Mouse (Mus musculus) limb, embryonic 15.5 days (tissue): ENCODE measurements at regions not wholly inside any gene's neighbourhood (a gene's known extent, or its start where the extent isn't known, plus 50 kb on each side); places are given as distances from the start of the nearest gene placed in this dataset.

Experiments
- ATAC-seq: fragments of 200-750 bp; cut with Nextera tagmentation; 2 replicates; pipeline ENCODE4 v1.8.0; 2017; ENCODE audit warnings: low read depth, moderate TSS enrichment; ENCODE audit not compliant: insufficient number of reproducible peaks, low FRiP score, low TSS enrichment
- H3K27ac ChIP-seq: fragments of 300-500 bp; sonication (generic); 2 replicates; pipeline ENCODE4 v1.5.1; 2015; ENCODE audit warnings: moderate library complexity, mild to moderate bottlenecking, inconsistent platforms
- H3K27me3 ChIP-seq: fragments of 300-500 bp; sonication (generic); 2 replicates; pipeline ENCODE4 v1.6.1; 2015; ENCODE audit warnings: inconsistent platforms
- H3K36me3 ChIP-seq: fragments of 300-500 bp; sonication (generic); 2 replicates; pipeline ENCODE4 v1.6.1; 2015; ENCODE audit warnings: inconsistent platforms
- H3K4me1 ChIP-seq: fragments of 300-500 bp; sonication (generic); 2 replicates; pipeline ENCODE4 v1.6.1; 2015; ENCODE audit warnings: inconsistent platforms
- H3K4me2 ChIP-seq: fragments of 300-500 bp; sonication (generic); 2 replicates; pipeline ENCODE4 v1.6.1; 2015; ENCODE audit warnings: mild to moderate bottlenecking, inconsistent platforms
- H3K4me3 ChIP-seq: fragments of 300-500 bp; sonication (generic); 2 replicates; pipeline ENCODE4 v1.5.1; 2015; ENCODE audit warnings: mild to moderate bottlenecking, inconsistent platforms
- H3K9ac ChIP-seq: fragments of 300-500 bp; sonication (generic); 2 replicates; pipeline ENCODE4 v1.6.1; 2015; ENCODE audit warnings: inconsistent platforms
- H3K9me3 ChIP-seq: fragments of 300-500 bp; sonication (generic); 2 replicates; pipeline ENCODE4 v1.6.1; 2016; ENCODE audit warnings: inconsistent platforms
- WGBS: fragments of 180-500 bp; shearing (Covaris S2); methylation state at CpG from one replicate; pipeline ENCODE4 v1.1.7; 2015; 5-methylcytosine and 5-hydroxymethylcytosine counted together

DNA sequence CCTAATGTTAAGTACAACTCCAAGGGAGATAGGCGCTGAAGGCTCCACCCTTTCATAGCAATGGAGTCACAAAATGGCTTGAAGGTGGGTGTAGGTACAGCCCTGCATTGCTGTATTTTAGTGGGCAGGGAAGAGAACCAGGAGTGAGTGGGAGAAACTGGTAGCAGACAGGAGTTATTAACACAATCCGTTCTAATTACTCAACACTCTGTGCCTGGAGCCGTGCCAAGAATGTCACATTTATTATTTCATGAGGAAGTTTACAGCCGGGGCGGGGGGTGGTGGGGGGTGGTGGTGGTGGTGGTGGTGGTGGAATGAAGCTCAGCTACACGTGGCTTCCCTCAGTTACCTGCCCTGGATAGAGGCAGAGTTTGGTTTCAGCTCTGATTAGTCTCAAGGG lies 166.3 kb upstream of the Lsm8 start:
- Histone ChIP-seq H3K27ac (no peak overlapping the region), H3K4me3 (no peak overlapping the region), H3K36me3 (no peaks in the 10 kb centered on the region), H3K9me3 (no peaks in the 10 kb centered on the region), H3K9ac (no peak overlapping the region), H3K27me3 (no peaks in the 10 kb centered on the region), H3K4me1 (no peaks in the 10 kb centered on the region; the same call in 1 of the 2 replicates), H3K4me2 (no peak overlapping the region)
- no peak for ATAC-seq
- WGBS, result 25% methylated on average over 6 of the region's 6 CpGs

DNA sequence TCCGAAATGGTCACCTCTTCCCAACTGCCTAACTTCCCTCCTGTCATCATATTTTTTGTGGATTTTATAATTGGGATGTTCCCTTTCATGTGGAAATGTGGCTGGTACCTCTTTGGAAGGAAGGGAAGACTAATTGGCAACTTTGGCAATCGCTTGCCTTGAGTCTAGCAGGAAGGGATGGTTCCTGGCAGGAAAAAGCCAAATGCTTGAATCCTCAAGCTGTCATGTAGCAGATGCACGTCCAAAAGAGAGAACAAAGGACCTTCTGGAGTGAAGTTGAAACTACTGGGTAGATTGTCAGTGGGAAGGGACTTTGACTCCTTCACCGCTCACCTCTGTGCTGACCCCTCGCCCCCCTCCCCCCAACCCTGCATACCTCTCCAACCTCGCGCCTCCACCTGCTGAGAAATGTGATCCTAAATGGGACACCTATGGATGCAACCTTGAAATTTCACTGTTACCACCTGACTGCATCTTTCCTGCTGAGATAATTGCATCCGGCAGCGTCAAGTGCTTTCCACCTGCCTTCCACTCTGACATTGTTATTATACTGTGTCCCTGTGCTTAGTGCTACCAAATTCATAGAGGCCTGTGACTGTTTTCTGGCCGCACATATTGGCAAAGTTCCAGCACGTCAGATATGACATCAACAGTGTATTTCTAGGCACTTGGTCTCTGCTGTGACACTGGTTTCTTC lies 159.6 kb upstream of the Lsm8 start:
- Histone ChIP-seq H3K27ac (no peak overlapping the region), H3K4me2 (no peak overlapping the region), H3K27me3 (no peaks in the 10 kb centered on the region), H3K36me3 (no peaks in the 10 kb centered on the region), H3K9me3 (no peaks in the 10 kb centered on the region), H3K4me3 (no peak overlapping the region), H3K4me1 (no peaks in the 10 kb centered on the region), H3K9ac (no peak overlapping the region)
- WGBS, result 42% methylated on average over 11 of the region's 11 CpGs
- ATAC-seq, result no peak

DNA sequence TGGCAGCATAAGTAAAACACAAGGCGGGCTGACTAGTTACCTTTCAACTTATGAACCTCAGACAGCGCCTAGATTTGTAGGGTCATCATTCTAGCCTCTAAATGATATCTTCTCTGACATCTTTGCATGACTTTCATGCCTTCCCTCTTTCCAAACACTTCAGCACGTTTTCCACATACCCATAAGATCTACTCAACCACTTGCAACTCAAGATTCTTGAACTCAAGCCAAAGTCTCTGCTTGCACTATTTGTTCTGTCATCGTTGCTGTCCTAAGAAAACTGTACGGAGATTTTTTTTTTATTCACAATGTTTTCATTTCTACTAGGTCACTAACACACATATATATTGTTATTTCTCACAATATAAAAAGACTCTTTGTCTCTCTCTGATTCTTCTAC lies 150.8 kb upstream of the Lsm8 start:
- Histone ChIP-seq H3K9me3 (no peaks in the 10 kb centered on the region), H3K4me2 (no peak overlapping the region), H3K27ac (no peak overlapping the region), H3K4me1 (peaks cover 4% of the 10 kb centered on the region; the same call in 1 of the 2 replicates), H3K9ac (no peak overlapping the region), H3K27me3 (no peaks in the 10 kb centered on the region), H3K4me3 (no peak overlapping the region), H3K36me3 (no peaks in the 10 kb centered on the region)
- WGBS, result 56% methylated on average over 5 of the region's 5 CpGs
- ATAC-seq, result no peak

DNA sequence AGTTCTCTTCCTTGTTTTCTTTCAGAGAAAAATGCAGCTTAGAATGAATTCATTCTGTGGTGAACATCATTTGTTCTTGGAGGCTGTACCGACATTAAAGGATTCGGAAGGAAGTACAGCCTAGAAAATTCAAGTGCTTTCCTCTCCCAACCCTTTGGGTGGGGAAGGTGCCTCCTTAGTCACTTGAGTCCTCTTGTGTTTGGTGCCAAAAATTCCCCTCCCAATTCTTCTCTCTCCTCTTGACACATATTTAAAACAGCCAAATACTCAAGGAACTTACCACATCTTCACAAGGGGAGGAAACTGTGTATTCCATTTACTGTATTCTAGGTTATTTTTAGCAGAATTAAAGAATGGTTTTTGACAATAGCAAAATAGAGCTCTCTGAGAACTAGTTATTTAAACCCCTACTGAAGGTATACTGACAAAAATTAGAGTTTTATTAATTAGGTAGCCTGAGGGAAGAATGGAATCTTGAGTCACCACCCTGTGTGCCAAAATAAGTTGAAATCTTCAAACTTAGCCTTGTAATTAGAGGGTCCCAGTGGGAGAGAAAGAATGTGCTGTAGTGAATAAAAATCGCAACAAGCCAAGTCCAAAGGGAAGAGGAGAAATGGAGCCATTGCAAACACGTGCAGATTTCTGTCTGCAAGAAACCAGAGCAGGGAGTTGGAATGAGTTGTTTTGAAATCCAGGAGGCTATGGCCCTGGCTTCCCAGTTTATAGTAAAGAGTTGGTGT lies 149.2 kb upstream of the Lsm8 start:
- 27% methylated on average over 4 of the region's 4 CpGs for WGBS
- Histone ChIP-seq H3K36me3 (no peaks in the 10 kb centered on the region), H3K4me1 (peaks cover 4% of the 10 kb centered on the region; the same call in 1 of the 2 replicates), H3K27me3 (no peaks in the 10 kb centered on the region), H3K4me3 (no peak overlapping the region), H3K4me2 (0 out of 2 replicates have a peak overlapping the region, but pooled peaks have one; percentile 12), H3K9me3 (no peaks in the 10 kb centered on the region), H3K27ac (peak overlapping the region; percentile 27; the same call in 1 of the 2 replicates), H3K9ac (no peak overlapping the region)
- no peak for ATAC-seq

GRCm38 (mm10) chr6:18699729-18700386 lies 148.5 kb upstream of the Lsm8 start:
- WGBS, result 8% methylated on average over 12 of the region's 12 CpGs

GRCm38 (mm10) chr6:18710763-18711162 lies 137.6 kb upstream of the Lsm8 start:
- H3K27ac ChIP-seq, result no peak overlapping the region
- no peak overlapping the region for H3K4me2 ChIP-seq
- no peaks in the 10 kb centered on the region for H3K36me3 ChIP-seq
- 96% methylated on average over 1 of the region's 1 CpGs for WGBS
- no peaks in the 10 kb centered on the region for H3K4me1 ChIP-seq
- no peak overlapping the region for H3K4me3 ChIP-seq
- no peaks in the 10 kb centered on the region for H3K9me3 ChIP-seq
- ATAC-seq, result no peak
- H3K27me3 ChIP-seq, result no peaks in the 10 kb centered on the region
- H3K9ac ChIP-seq, result no peak overlapping the region

More at GRCm38 (mm10) chr6:18699729-18700386, 148.5 kb upstream of the Lsm8 start:
- Histone ChIP-seq H3K9me3 (no peaks in the 10 kb centered on the region), H3K4me3 (no peak overlapping the region), H3K4me1 (peaks cover 4% of the 10 kb centered on the region; the same call in 1 of the 2 replicates), H3K4me2 (peak overlapping the region; percentile 12; the same call in 1 of the 2 replicates), H3K9ac (no peak overlapping the region), H3K27ac (peak overlapping the region; percentile 27; the same call in 1 of the 2 replicates), H3K36me3 (no peaks in the 10 kb centered on the region), H3K27me3 (no peaks in the 10 kb centered on the region)
- no peak for ATAC-seq

DNA sequence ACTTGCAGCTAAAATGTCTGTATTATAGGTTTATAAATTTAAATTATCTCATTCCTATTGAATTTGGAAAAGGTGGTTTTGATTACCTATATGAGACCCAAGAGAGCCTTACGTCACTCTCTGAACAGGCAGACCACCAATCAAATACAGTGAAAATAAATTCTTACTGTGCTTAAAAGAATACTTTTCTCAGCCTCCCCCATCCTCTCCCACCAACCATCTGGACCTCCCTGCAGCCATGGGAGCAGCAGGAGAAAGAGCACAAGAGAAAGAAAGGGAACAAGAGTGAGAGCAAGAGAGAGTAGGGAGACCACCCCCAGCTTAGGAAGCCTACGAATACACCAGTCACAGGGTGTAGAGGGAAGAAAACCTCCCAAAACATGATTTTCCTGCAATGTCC lies 99.5 kb upstream of the Lsm8 start:
- Histone ChIP-seq H3K27ac (peak overlapping the region; percentile 38; the same call in 1 of the 2 replicates), H3K27me3 (no peaks in the 10 kb centered on the region), H3K4me1 (no peaks in the 10 kb centered on the region), H3K4me2 (no peak overlapping the region), H3K36me3 (no peaks in the 10 kb centered on the region), H3K9ac (no peak overlapping the region), H3K9me3 (no peaks in the 10 kb centered on the region), H3K4me3 (no peak overlapping the region)
- 32% methylated on average over 2 of the region's 2 CpGs for WGBS
- peak; percentile 75; the same call in 1 of the 2 replicates for ATAC-seq

DNA sequence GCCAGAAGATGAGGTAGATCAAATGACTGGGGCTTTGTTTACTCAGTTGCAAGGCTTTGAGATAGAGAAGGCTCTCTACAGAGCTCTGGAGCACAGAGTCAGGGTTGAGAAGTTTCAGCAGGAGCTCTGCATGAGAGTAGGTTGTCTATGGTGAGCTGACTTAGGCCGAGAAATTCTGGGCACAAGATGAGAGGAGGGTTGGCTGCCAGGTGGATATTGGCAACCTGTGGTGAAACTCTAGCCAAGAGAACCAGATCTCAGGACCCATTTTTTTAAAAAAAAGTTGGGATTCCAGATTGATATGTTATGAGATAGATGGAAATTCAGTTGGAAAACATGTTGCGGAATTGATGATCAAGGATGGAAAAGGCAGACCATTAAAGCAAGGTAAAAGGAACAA lies 83.8 kb upstream of the Lsm8 start:
- H3K27ac ChIP-seq, result no peak overlapping the region
- WGBS, result 85% methylated on average over 2 of the region's 2 CpGs
- H3K4me3 ChIP-seq, result no peak overlapping the region
- no peak for ATAC-seq
- H3K4me2 ChIP-seq, result no peak overlapping the region
- H3K9ac ChIP-seq, result no peak overlapping the region
- H3K4me1 ChIP-seq, result no peaks in the 10 kb centered on the region
- H3K36me3 ChIP-seq, result no peaks in the 10 kb centered on the region
- H3K9me3 ChIP-seq, result no peaks in the 10 kb centered on the region
- H3K27me3 ChIP-seq, result no peaks in the 10 kb centered on the region

GRCm38 (mm10) chr6:18795390-18795789 lies 53.0 kb upstream of the Lsm8 start:
- 72% methylated on average over 4 of the region's 4 CpGs for WGBS
- H3K27ac ChIP-seq, result no peak overlapping the region
- ATAC-seq, result no peak
- H3K4me1 ChIP-seq, result no peaks in the 10 kb centered on the region
- H3K4me2 ChIP-seq, result no peak overlapping the region
- H3K9me3 ChIP-seq, result no peaks in the 10 kb centered on the region
- H3K27me3 ChIP-seq, result no peaks in the 10 kb centered on the region
- no peaks in the 10 kb centered on the region for H3K36me3 ChIP-seq
- H3K9ac ChIP-seq, result no peak overlapping the region
- H3K4me3 ChIP-seq, result no peak overlapping the region

DNA sequence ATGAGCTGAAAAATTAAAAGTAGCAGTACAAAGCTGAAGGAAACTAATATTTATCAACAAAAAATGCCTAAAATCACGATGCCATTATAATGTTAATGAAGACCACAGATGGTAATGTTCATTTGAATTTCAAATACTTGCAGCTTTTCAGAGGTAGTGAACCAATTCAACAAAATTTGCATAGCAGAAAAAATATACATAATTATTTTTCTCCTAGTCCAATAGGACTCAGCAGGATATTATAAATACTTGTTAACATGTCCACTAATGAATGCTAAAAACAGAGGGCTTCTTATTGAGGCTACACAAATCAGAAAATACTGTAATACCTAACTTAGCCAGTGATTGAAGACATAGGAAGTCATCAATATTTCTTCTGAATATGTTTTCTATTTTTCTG lies 52.5 kb upstream of the Lsm8 start:
- H3K4me3 ChIP-seq, result no peak overlapping the region
- no peaks in the 10 kb centered on the region for H3K9me3 ChIP-seq
- ATAC-seq, result no peak
- H3K4me1 ChIP-seq, result no peaks in the 10 kb centered on the region
- no peaks in the 10 kb centered on the region for H3K27me3 ChIP-seq
- H3K4me2 ChIP-seq, result no peak overlapping the region
- H3K36me3 ChIP-seq, result no peaks in the 10 kb centered on the region
- H3K9ac ChIP-seq, result no peak overlapping the region
- WGBS, result 63% methylated on average over 1 of the region's 1 CpGs
- H3K27ac ChIP-seq, result no peak overlapping the region

- Histone ChIP-seq H3K36me3 (no peaks in the 10 kb centered on the region), H3K9me3 (no peaks in the 10 kb centered on the region), H3K4me1 (no peaks in the 10 kb centered on the region), H3K4me3 (no peak overlapping the region), H3K4me2 (no peak overlapping the region), H3K9ac (no peak overlapping the region), H3K27ac (no peak overlapping the region), H3K27me3 (no peaks in the 10 kb centered on the region)
- no peak for ATAC-seq
Observed at GRCm38 (mm10) chr6:18796540-18796939, 51.8 kb upstream of the Lsm8 start.
